Mouse (Mus musculus) C2C12 (cell line): ENCODE results near the gene Cenph.

Source experiments
- CTCF ChIP-seq: IDR thresholded peaks from one replicate; pipeline ENCODE4 v1.5.1; 2011; ENCODE audit not compliant: control insufficient read depth, insufficient read depth, insufficient read length
- MYOD1 ChIP-seq: IDR thresholded peaks from one replicate; pipeline ENCODE4 v1.6.1; 2011; ENCODE audit warnings: low read depth; ENCODE audit not compliant: control insufficient read depth, insufficient read length
- MYOG ChIP-seq: IDR thresholded peaks from one replicate; pipeline ENCODE4 v1.6.1; 2011; ENCODE audit not compliant: control insufficient read depth, insufficient read length; ENCODE audit errors: extremely low read depth

DNA sequence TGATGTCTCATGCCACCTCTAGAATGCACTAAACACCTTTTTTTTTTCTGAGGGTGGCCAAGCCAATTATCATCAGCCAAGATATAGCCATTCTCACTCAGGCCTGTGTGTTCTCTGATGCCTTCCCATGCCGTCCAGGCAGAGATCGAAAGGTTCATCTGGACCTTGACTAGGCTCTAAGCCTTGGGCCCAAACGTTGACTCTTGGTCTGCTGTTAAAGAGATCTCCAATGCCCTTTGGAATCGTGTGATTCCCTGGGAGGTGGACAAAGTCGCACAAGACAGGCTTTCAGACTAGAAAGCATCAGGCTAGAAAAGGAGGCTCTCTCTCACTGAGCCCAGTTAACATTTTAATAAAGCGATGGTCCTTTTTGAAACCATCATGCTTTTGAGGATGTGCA is 21.5 kb upstream of the Cenph start:
- TF ChIP-seq CTCF (no peak), MYOG (no peak), MYOD1 (no peak)
